Mouse (Mus musculus) B cell, adult 62 days (primary cell): ENCODE results near the gene Drc3. TPM values are rescaled to one million over a fixed set of nuclear protein-coding genes. Genes with fewer than 3 reads are reported as not detected.

Experiments used
- total RNA-seq: library from RNA; stranded (reverse); gene quantifications from 4 replicates; pipeline ENCODE4 v1.2.4, GENCODE M21; 2023

Drc3 gene
- not detected in 4 replicates for total RNA-seq

GRCm38 (mm10) chr11:60352559-60353411 lies at the start of gene Drc3, which contains the start of gene Tom1l2:
Gene Drc3, plus strand, starts transcription at chr11:60353329.
Gene Tom1l2, minus strand, starts transcription at chr11:60352905.

GRCm38 (mm10) chr11:60416963-60417716 lies 64.0 kb downstream of the Drc3 start, which contains the start of gene Gid4:
Gene Gid4, plus strand, starts transcription at chr11:60417145.

GRCm38 (mm10) chr11:60417717-60418472 lies 64.8 kb downstream of the Drc3 start, which contains the start of gene Atpaf2:
Gene Atpaf2, minus strand, starts transcription at chr11:60418457.

Other genes with a start within 250 kb of the Drc3 start
- gene Rai1, start 248.3 kb upstream of the Drc3 start, total RNA-seq: 45.1 to 50.4 TPM (median 48.3 TPM) in 4 replicates
- gene Srebf1, start 130.7 kb upstream of the Drc3 start, total RNA-seq: 81.5 to 134 TPM (median 119 TPM) in 4 replicates
- gene Tom1l2, start 424 bp upstream of the Drc3 start, total RNA-seq: 24.8 to 31.0 TPM (median 28.6 TPM) in 4 replicates
- 19.8 to 21.8 TPM (median 20.4 TPM) in 4 replicates for gene Gid4, start 63.8 kb downstream of the Drc3 start, total RNA-seq
- 20.8 to 27.1 TPM (median 24.9 TPM) in 4 replicates for gene Atpaf2, start 65.1 kb downstream of the Drc3 start, total RNA-seq
- gene Drg2, start 101.3 kb downstream of the Drc3 start, total RNA-seq: 63.8 to 64.9 TPM (median 64.0 TPM) in 4 replicates
- gene Myo15, start 116.0 kb downstream of the Drc3 start, total RNA-seq: 0.47 to 0.73 TPM (median 0.61 TPM) in 4 replicates
- gene Alkbh5, start 183.1 kb downstream of the Drc3 start, total RNA-seq: 69.4 to 75.1 TPM (median 71.0 TPM) in 4 replicates